Mouse (Mus musculus): Measurements from ENCODE around the gene Cant1. TPM values are rescaled to one million over a fixed set of nuclear protein-coding genes. Genes with fewer than 3 reads are reported as not detected.

Gene Cant1
- polyA plus RNA-seq, 1 experiment from 2014 or later = 27.7 TPM

- Histone ChIP-seq H3K4me3 (ENCODE audit: low read depth, low read length) (no peak overlapping the region), H3K27ac (ENCODE audit: low read depth, low read length) (no peak overlapping the region), H3K4me1 (ENCODE audit: control insufficient read depth, insufficient read depth, low read length) (no peaks in the 10 kb centered on the region; the same call in 1 of the 2 replicates), H3K4me2 (ENCODE audit: low read depth) (no peak overlapping the region), H3K36me3 (ENCODE audit: control insufficient read depth, insufficient read depth, low read length) (no peaks in the 10 kb centered on the region), H3K9me3 (ENCODE audit: control insufficient read depth, low read length) (no peaks in the 10 kb centered on the region), H3K9ac (ENCODE audit: low read length) (no peak overlapping the region), H3K27me3 (ENCODE audit: control insufficient read depth, insufficient read depth, low read length) (no peaks in the 10 kb centered on the region)
- no peak for ATAC-seq (ENCODE audit: insufficient read depth, low FRiP score, low TSS enrichment)
- DNase-seq (ENCODE audit: low spot score) = no peak
- 79% methylated on average over 8 of the region's 8 CpGs for WGBS
These were observed 43.4 kb downstream of the Cant1 start for GRCm38 (mm10) chr11:118375461-118375860.

- H3K4me1 ChIP-seq (ENCODE audit: control insufficient read depth, insufficient read depth, low read length) = no peaks in the 10 kb centered on the region; the same call in 1 of the 2 replicates
- no peaks in the 10 kb centered on the region for H3K27me3 ChIP-seq (ENCODE audit: control insufficient read depth, insufficient read depth, low read length)
- H3K4me2 ChIP-seq (ENCODE audit: low read depth) = no peak overlapping the region
- H3K9me3 ChIP-seq (ENCODE audit: control insufficient read depth, low read length) = no peaks in the 10 kb centered on the region
- DNase-seq (ENCODE audit: low spot score) (no peak), ATAC-seq (ENCODE audit: insufficient read depth, low FRiP score, low TSS enrichment) (no peak)
- H3K36me3 ChIP-seq (ENCODE audit: control insufficient read depth, insufficient read depth, low read length) = no peaks in the 10 kb centered on the region
- no peak overlapping the region for H3K4me3 ChIP-seq (ENCODE audit: low read depth, low read length)
- no peak overlapping the region for H3K9ac ChIP-seq (ENCODE audit: low read length)
- H3K27ac ChIP-seq (ENCODE audit: low read depth, low read length) = no peak overlapping the region
These were observed 43.9 kb downstream of the Cant1 start for GRCm38 (mm10) chr11:118375006-118375405.

- Histone ChIP-seq H3K9ac (ENCODE audit: low read length) (no peak overlapping the region; the same call in 1 of the 2 replicates), H3K4me3 (ENCODE audit: low read depth, low read length) (no peak overlapping the region), H3K4me2 (ENCODE audit: low read depth) (no peak overlapping the region), H3K36me3 (ENCODE audit: control insufficient read depth, insufficient read depth, low read length) (no peaks in the 10 kb centered on the region), H3K27me3 (ENCODE audit: control insufficient read depth, insufficient read depth, low read length) (no peaks in the 10 kb centered on the region), H3K9me3 (ENCODE audit: control insufficient read depth, low read length) (no peaks in the 10 kb centered on the region), H3K4me1 (ENCODE audit: control insufficient read depth, insufficient read depth, low read length) (no peaks in the 10 kb centered on the region; the same call in 1 of the 2 replicates), H3K27ac (ENCODE audit: low read depth, low read length) (no peak overlapping the region)
- no peak for DNase-seq (ENCODE audit: low spot score)
- no peak for ATAC-seq (ENCODE audit: insufficient read depth, low FRiP score, low TSS enrichment)
- WGBS = 64% methylated on average over 5 of the region's 5 CpGs
These were observed 44.4 kb downstream of the Cant1 start for GRCm38 (mm10) chr11:118374506-118374905.

- Histone ChIP-seq H3K27ac (ENCODE audit: low read depth, low read length) (no peak overlapping the region), H3K4me2 (ENCODE audit: low read depth) (no peak overlapping the region), H3K9ac (ENCODE audit: low read length) (no peak overlapping the region), H3K4me3 (ENCODE audit: low read depth, low read length) (no peak overlapping the region), H3K4me1 (ENCODE audit: control insufficient read depth, insufficient read depth, low read length) (no peaks in the 10 kb centered on the region; the same call in 1 of the 2 replicates), H3K27me3 (ENCODE audit: control insufficient read depth, insufficient read depth, low read length) (no peaks in the 10 kb centered on the region), H3K9me3 (ENCODE audit: control insufficient read depth, low read length) (no peaks in the 10 kb centered on the region), H3K36me3 (ENCODE audit: control insufficient read depth, insufficient read depth, low read length) (no peaks in the 10 kb centered on the region)
- WGBS = 60% methylated on average over 7 of the region's 7 CpGs
- ATAC-seq (ENCODE audit: insufficient read depth, low FRiP score, low TSS enrichment) (no peak), DNase-seq (ENCODE audit: low spot score) (no peak)
These were observed 46.2 kb downstream of the Cant1 start for GRCm38 (mm10) chr11:118372641-118373040.

GRCm38 (mm10) chr11:118371876-118372275 is 47.0 kb downstream of the Cant1 start:
- no peaks in the 10 kb centered on the region for H3K9me3 ChIP-seq (ENCODE audit: control insufficient read depth, low read length)
- H3K4me3 ChIP-seq (ENCODE audit: low read depth, low read length) = no peak overlapping the region
- no peak overlapping the region for H3K27ac ChIP-seq (ENCODE audit: low read depth, low read length)
- ATAC-seq (ENCODE audit: insufficient read depth, low FRiP score, low TSS enrichment) = no peak
- H3K4me1 ChIP-seq (ENCODE audit: control insufficient read depth, insufficient read depth, low read length) = no peaks in the 10 kb centered on the region; the same call in 1 of the 2 replicates
- 89% methylated on average over 7 of the region's 7 CpGs for WGBS
- no peaks in the 10 kb centered on the region for H3K36me3 ChIP-seq (ENCODE audit: control insufficient read depth, insufficient read depth, low read length)
- H3K27me3 ChIP-seq (ENCODE audit: control insufficient read depth, insufficient read depth, low read length) = no peaks in the 10 kb centered on the region
- no peak for DNase-seq (ENCODE audit: low spot score)
- no peak overlapping the region for H3K9ac ChIP-seq (ENCODE audit: low read length)
- no peak overlapping the region for H3K4me2 ChIP-seq (ENCODE audit: low read depth)

- Histone ChIP-seq H3K36me3 (ENCODE audit: control insufficient read depth, insufficient read depth, low read length) (no peaks in the 10 kb centered on the region), H3K9ac (ENCODE audit: low read length) (no peak overlapping the region), H3K4me2 (ENCODE audit: low read depth) (no peak overlapping the region), H3K4me3 (ENCODE audit: low read depth, low read length) (no peak overlapping the region), H3K9me3 (ENCODE audit: control insufficient read depth, low read length) (no peaks in the 10 kb centered on the region), H3K4me1 (ENCODE audit: control insufficient read depth, insufficient read depth, low read length) (no peaks in the 10 kb centered on the region), H3K27me3 (ENCODE audit: control insufficient read depth, insufficient read depth, low read length) (no peaks in the 10 kb centered on the region), H3K27ac (ENCODE audit: low read depth, low read length) (no peak overlapping the region)
- 84% methylated on average over 8 of the region's 8 CpGs for WGBS
- DNase-seq (ENCODE audit: low spot score) = no peak
- ATAC-seq (ENCODE audit: insufficient read depth, low FRiP score, low TSS enrichment) = no peak
These were observed 49.2 kb downstream of the Cant1 start for GRCm38 (mm10) chr11:118369657-118370056.

GRCm38 (mm10) chr11:118369251-118369650 is 49.6 kb downstream of the Cant1 start:
- no peaks in the 10 kb centered on the region for H3K4me1 ChIP-seq (ENCODE audit: control insufficient read depth, insufficient read depth, low read length)
- H3K4me3 ChIP-seq (ENCODE audit: low read depth, low read length) = no peak overlapping the region
- 78% methylated on average over 5 of the region's 5 CpGs for WGBS
- H3K27ac ChIP-seq (ENCODE audit: low read depth, low read length) = no peak overlapping the region
- no peak overlapping the region for H3K9ac ChIP-seq (ENCODE audit: low read length)
- no peaks in the 10 kb centered on the region for H3K27me3 ChIP-seq (ENCODE audit: control insufficient read depth, insufficient read depth, low read length)
- no peaks in the 10 kb centered on the region for H3K9me3 ChIP-seq (ENCODE audit: control insufficient read depth, low read length)
- H3K4me2 ChIP-seq (ENCODE audit: low read depth) = no peak overlapping the region
- no peaks in the 10 kb centered on the region for H3K36me3 ChIP-seq (ENCODE audit: control insufficient read depth, insufficient read depth, low read length)
- ATAC-seq (ENCODE audit: insufficient read depth, low FRiP score, low TSS enrichment) (no peak), DNase-seq (ENCODE audit: low spot score) (no peak)

GRCm38 (mm10) chr11:118368330-118368729 is 50.6 kb downstream of the Cant1 start:
- H3K9ac ChIP-seq (ENCODE audit: low read length) = no peak overlapping the region
- no peak for DNase-seq (ENCODE audit: low spot score)
- no peak overlapping the region for H3K27ac ChIP-seq (ENCODE audit: low read depth, low read length)
- no peak overlapping the region for H3K4me2 ChIP-seq (ENCODE audit: low read depth)
- H3K27me3 ChIP-seq (ENCODE audit: control insufficient read depth, insufficient read depth, low read length) = no peaks in the 10 kb centered on the region
- 0 out of 2 replicates have a peak, but pooled peaks cover 2% of the 10 kb centered on the region for H3K4me1 ChIP-seq (ENCODE audit: control insufficient read depth, insufficient read depth, low read length)
- 60% methylated on average over 3 of the region's 3 CpGs for WGBS
- no peaks in the 10 kb centered on the region for H3K36me3 ChIP-seq (ENCODE audit: control insufficient read depth, insufficient read depth, low read length)
- ATAC-seq (ENCODE audit: insufficient read depth, low FRiP score, low TSS enrichment) = no peak
- no peak overlapping the region for H3K4me3 ChIP-seq (ENCODE audit: low read depth, low read length)
- no peaks in the 10 kb centered on the region for H3K9me3 ChIP-seq (ENCODE audit: control insufficient read depth, low read length)

GRCm38 (mm10) chr11:118366559-118366958 is 52.3 kb downstream of the Cant1 start:
- Histone ChIP-seq H3K27me3 (ENCODE audit: control insufficient read depth, insufficient read depth, low read length) (no peaks in the 10 kb centered on the region), H3K27ac (ENCODE audit: low read depth, low read length) (no peak overlapping the region), H3K9ac (ENCODE audit: low read length) (no peak overlapping the region), H3K9me3 (ENCODE audit: control insufficient read depth, low read length) (no peaks in the 10 kb centered on the region), H3K36me3 (ENCODE audit: control insufficient read depth, insufficient read depth, low read length) (no peaks in the 10 kb centered on the region), H3K4me3 (ENCODE audit: low read depth, low read length) (no peak overlapping the region), H3K4me2 (ENCODE audit: low read depth) (no peak overlapping the region), H3K4me1 (ENCODE audit: control insufficient read depth, insufficient read depth, low read length) (0 out of 2 replicates have a peak, but pooled peaks cover 4% of the 10 kb centered on the region)
- DNase-seq (ENCODE audit: low spot score) (no peak), ATAC-seq (ENCODE audit: insufficient read depth, low FRiP score, low TSS enrichment) (no peak)
- 80% methylated on average over 8 of the region's 8 CpGs for WGBS

Data from neural tube, embryonic 11.5 days (tissue).